Mouse (Mus musculus) myocyte (in vitro differentiated cells): ENCODE results near the gene Nkx3-2. TPM values are rescaled to one million over a fixed set of nuclear protein-coding genes. Genes with fewer than 3 reads are reported as not detected.

Experiments used
- H3K27me3 ChIP-seq: one replicate; pipeline ENCODE4 v1.6.1; 2011; ENCODE audit not compliant: control insufficient read depth, insufficient read depth, insufficient read length
- H3K36me3 ChIP-seq: one replicate; pipeline ENCODE4 v1.6.1; 2011; ENCODE audit not compliant: control insufficient read depth, insufficient read depth
- H3K4me2 ChIP-seq: one replicate; pipeline ENCODE4 v1.6.1; 2011; ENCODE audit warnings: low read depth, control low read depth
- H3K4me3 ChIP-seq: one replicate; pipeline ENCODE4 v1.5.1; 2011; ENCODE audit warnings: mild to moderate bottlenecking, control low read depth, moderate library complexity
- H3K79me2 ChIP-seq: one replicate; pipeline ENCODE4 v1.6.1; 2011; ENCODE audit not compliant: control insufficient read depth, insufficient read depth
- H3ac ChIP-seq: one replicate; pipeline ENCODE4 v1.6.1; 2011; ENCODE audit not compliant: control insufficient read depth, insufficient read length
- CEBPB ChIP-seq: IDR thresholded peaks from 2 replicates; pipeline ENCODE4 v1.6.1; 2011; ENCODE audit warnings: mild to moderate bottlenecking, moderate library complexity; ENCODE audit not compliant: poor library complexity, insufficient read depth, severe bottlenecking
- E2F4 ChIP-seq: IDR thresholded peaks from one replicate; pipeline ENCODE4 v1.6.1; 2011; ENCODE audit warnings: mild to moderate bottlenecking, control low read depth, moderate library complexity; ENCODE audit not compliant: insufficient read depth
- MAX ChIP-seq: IDR thresholded peaks from one replicate; pipeline ENCODE4 v1.6.1; 2011; ENCODE audit warnings: low read depth, mild to moderate bottlenecking, control low read depth
- MYOD1 ChIP-seq, 3 experiments: IDR thresholded peaks; one replicate each; pipeline ENCODE4 v1.6.1; 2011; ENCODE audit warnings: control low read depth in 2 of 3, low read depth in 2 of 3, mild to moderate bottlenecking in 2 of 3, moderate library complexity in 1 of 3; ENCODE audit not compliant: insufficient read length in 2 of 3, control insufficient read depth in 1 of 3
- MYOG ChIP-seq, 3 experiments: IDR thresholded peaks; one replicate each; pipeline ENCODE4 v1.6.1; 2011; ENCODE audit warnings: control low read depth in 2 of 3, low read depth in 2 of 3, mild to moderate bottlenecking in 2 of 3; ENCODE audit not compliant: insufficient read length in 2 of 3, control insufficient read depth in 1 of 3, insufficient read depth in 1 of 3
- POLR2A ChIP-seq: IDR thresholded peaks from one replicate; pipeline ENCODE4 v1.6.1; 2011; ENCODE audit warnings: low read depth, mild to moderate bottlenecking, control low read depth, moderate library complexity; ENCODE audit not compliant: insufficient read length
- POLR2AphosphoS2 ChIP-seq: IDR thresholded peaks from one replicate; pipeline ENCODE4 v1.6.1; 2011; ENCODE audit warnings: low read depth, control low read depth; ENCODE audit not compliant: insufficient read length
- REST ChIP-seq: IDR thresholded peaks from one replicate; pipeline ENCODE4 v1.6.1; 2011; ENCODE audit warnings: mild to moderate bottlenecking, control low read depth, moderate library complexity; ENCODE audit not compliant: insufficient read depth, insufficient read length
- SRF ChIP-seq: IDR thresholded peaks from one replicate; pipeline ENCODE4 v1.6.1; 2011; ENCODE audit warnings: low read depth; ENCODE audit not compliant: control insufficient read depth, insufficient read length
- TCF12 ChIP-seq: IDR thresholded peaks from one replicate; pipeline ENCODE4 v1.6.1; 2011; ENCODE audit warnings: mild to moderate bottlenecking, control low read depth; ENCODE audit not compliant: poor library complexity, insufficient read depth, severe bottlenecking
- TCF3 ChIP-seq: IDR thresholded peaks from one replicate; pipeline ENCODE4 v1.6.1; 2011; ENCODE audit warnings: low read depth, control low read depth; ENCODE audit not compliant: insufficient read length
- USF1 ChIP-seq: IDR thresholded peaks from one replicate; pipeline ENCODE4 v1.6.1; 2011; ENCODE audit warnings: low read depth, mild to moderate bottlenecking, control low read depth, moderate library complexity
- polyA plus RNA-seq: library from polyadenylated mRNA; unstranded; fragments of >200 nt; fragmentation: generic; extraction: Trizol; gene quantifications from one replicate; pipeline ENCODE4 v1.2.1, GENCODE M21; 2012; ENCODE audit warnings: missing spikeins

The Nkx3-2 gene
- 0.11 TPM for polyA plus RNA-seq

GRCm38 (mm10) chr5:41763731-41764721, at the start of gene Nkx3-2:
Nkx3-2 (minus strand) TSS chr5:41764501.
- no peak within 1 kb of the TSS for H3K4me3 ChIP-seq
- H3K4me2 ChIP-seq, result peak within 1 kb of the TSS; percentile 50
- peaks cover 33% of the 10 kb centered on the region for H3K27me3 ChIP-seq
- no peak within 1 kb of the TSS for H3ac ChIP-seq
- H3K79me2 ChIP-seq, result no peaks in the 10 kb centered on the region
- no peaks in the 10 kb centered on the region for H3K36me3 ChIP-seq
- no peak for TF ChIP-seq E2F4
- TF ChIP-seq USF1, result no peak
- TF ChIP-seq MYOD1 (IDR thresholded peaks at IDR 0.05; ENCODE audit: control insufficient read depth in 1 of 3, insufficient read length in 2 of 3, low read depth in 2 of 3), result no peak
- TF ChIP-seq SRF, result no peak
- TF ChIP-seq MYOG (IDR thresholded peaks at IDR 0.05; ENCODE audit: control insufficient read depth in 1 of 3, insufficient read depth in 1 of 3, insufficient read length in 2 of 3, low read depth in 2 of 3), result no peak
- no peak for TF ChIP-seq TCF12
- no peak for TF ChIP-seq POLR2AphosphoS2
- no peak for TF ChIP-seq POLR2A
- no peak for TF ChIP-seq CEBPB

DNA sequence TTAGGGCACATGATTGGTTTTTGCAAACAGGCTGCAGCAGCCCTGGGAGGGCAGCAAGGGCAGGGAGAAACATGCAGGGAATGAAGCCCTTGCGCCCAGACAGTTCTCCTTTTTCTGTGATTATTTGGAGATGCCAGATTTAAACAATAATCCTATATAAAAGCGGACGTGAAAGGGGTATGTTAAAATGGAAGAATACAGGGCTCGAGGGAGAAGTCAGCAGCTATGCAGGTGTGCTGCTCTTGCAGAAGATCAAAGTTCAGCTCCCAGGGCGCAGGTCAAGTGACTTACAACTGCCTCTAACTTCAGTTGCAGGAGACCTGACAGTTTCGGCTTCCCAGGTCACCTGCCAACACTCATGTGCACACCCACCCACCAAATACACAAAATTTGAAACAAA, 48.2 kb upstream of the Nkx3-2 start:
- no peak overlapping the region for H3ac ChIP-seq
- H3K36me3 ChIP-seq, result peaks cover 33% of the 10 kb centered on the region
- H3K4me3 ChIP-seq, result no peak overlapping the region
- H3K79me2 ChIP-seq, result no peaks in the 10 kb centered on the region
- H3K4me2 ChIP-seq, result no peak overlapping the region
- H3K27me3 ChIP-seq, result no peaks in the 10 kb centered on the region
- no peak for TF ChIP-seq POLR2A
- no peak for TF ChIP-seq USF1
- no peak for TF ChIP-seq TCF12
- no peak for TF ChIP-seq MAX
- no peak for TF ChIP-seq TCF3
- TF ChIP-seq CEBPB, result no peak
- TF ChIP-seq SRF, result no peak
- no peak for TF ChIP-seq MYOG (IDR thresholded peaks at IDR 0.05; ENCODE audit: control insufficient read depth in 1 of 3, insufficient read depth in 1 of 3, insufficient read length in 2 of 3, low read depth in 2 of 3)
- no peak for TF ChIP-seq MYOD1 (IDR thresholded peaks at IDR 0.05; ENCODE audit: control insufficient read depth in 1 of 3, insufficient read length in 2 of 3, low read depth in 2 of 3)
- no peak for TF ChIP-seq E2F4
- no peak for TF ChIP-seq REST
- TF ChIP-seq POLR2AphosphoS2, result no peak

DNA sequence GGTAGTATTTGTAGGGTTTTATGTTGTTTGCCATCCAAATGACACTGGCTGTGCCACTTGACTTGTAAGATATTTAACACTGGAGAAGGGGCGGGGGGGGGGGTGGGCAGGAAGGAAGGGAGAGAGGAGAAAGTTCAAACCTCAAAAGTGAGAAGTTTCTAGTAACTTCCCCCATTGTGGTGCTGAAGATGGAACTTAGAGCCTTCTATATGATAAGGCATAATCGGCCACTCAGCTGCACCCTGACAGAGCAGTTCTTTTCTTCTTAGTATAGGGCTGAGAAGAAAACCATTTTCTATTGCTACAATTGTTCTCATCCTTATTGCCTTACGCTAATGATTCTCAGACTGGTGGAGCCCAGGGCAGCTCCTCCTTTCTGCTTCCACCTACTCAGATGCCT, 47.0 kb upstream of the Nkx3-2 start:
- Histone ChIP-seq H3ac (no peak overlapping the region), H3K4me3 (no peak overlapping the region), H3K4me2 (no peak overlapping the region), H3K79me2 (no peaks in the 10 kb centered on the region), H3K36me3 (peaks cover 40% of the 10 kb centered on the region), H3K27me3 (no peaks in the 10 kb centered on the region)
- no peak for TF ChIP-seq CEBPB
- TF ChIP-seq USF1, result no peak
- TF ChIP-seq E2F4, result no peak
- TF ChIP-seq REST, result no peak
- TF ChIP-seq MYOD1 (IDR thresholded peaks at IDR 0.05; ENCODE audit: control insufficient read depth in 1 of 3, insufficient read length in 2 of 3, low read depth in 2 of 3), result no peak
- no peak for TF ChIP-seq MAX
- TF ChIP-seq SRF, result no peak
- TF ChIP-seq POLR2A, result no peak
- no peak for TF ChIP-seq TCF12

DNA sequence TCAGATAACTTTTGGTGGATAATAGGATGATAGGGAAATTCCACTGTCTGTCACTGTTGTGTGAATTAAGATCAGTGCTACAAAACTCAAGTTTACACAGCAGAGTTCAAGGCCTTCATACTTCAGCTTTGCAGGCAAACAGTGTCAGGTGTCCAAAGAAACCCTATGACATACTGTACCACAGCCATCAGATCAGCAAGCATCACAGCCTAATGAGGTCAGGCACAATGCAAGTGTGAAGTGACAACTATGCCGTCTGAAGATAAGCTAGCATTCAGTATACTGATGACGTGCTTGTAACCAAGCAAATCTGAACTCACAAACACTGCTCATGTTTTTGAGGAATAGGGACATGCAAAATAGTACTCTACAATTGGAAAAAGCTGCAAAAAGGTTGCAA, 43.1 kb upstream of the Nkx3-2 start:
- Histone ChIP-seq H3K36me3 (peaks cover 34% of the 10 kb centered on the region), H3K27me3 (no peaks in the 10 kb centered on the region), H3K4me3 (no peak overlapping the region), H3K4me2 (no peak overlapping the region), H3K79me2 (no peaks in the 10 kb centered on the region), H3ac (no peak overlapping the region)
- TF ChIP-seq POLR2AphosphoS2 (no peak), REST (no peak), SRF (no peak), TCF12 (no peak), MYOG (IDR thresholded peaks at IDR 0.05; ENCODE audit: control insufficient read depth in 1 of 3, insufficient read depth in 1 of 3, insufficient read length in 2 of 3, low read depth in 2 of 3) (no peak)
